Mouse (Mus musculus) hindbrain, embryonic 11.5 days (tissue): ENCODE measurements around the gene Cd200r4. TPM values are rescaled to one million over a fixed set of nuclear protein-coding genes. Genes with fewer than 3 reads are reported as not detected.
"Not testable (repeated sequence)": the region's sequence is repeated elsewhere in the genome, so short reads cannot be mapped to it uniquely, and the experiment has no call there.

Experiments used
- ATAC-seq: fragments of 200-750 bp; cut with Nextera tagmentation; 2 replicates; pipeline ENCODE4 v1.8.0; 2017; ENCODE audit warnings: mild to moderate bottlenecking, moderate TSS enrichment, moderate library complexity; ENCODE audit not compliant: low FRiP score
- DNase-seq: peaks from one replicate; pipeline ENCODE4 v3.0.0-alpha.2; 2015; ENCODE audit warnings: low spot score
- H3K27ac ChIP-seq: fragments of 300-500 bp; sonication (generic); 2 replicates; pipeline ENCODE4 v1.5.1; 2014; ENCODE audit warnings: mild to moderate bottlenecking, low read depth, low read length
- H3K27me3 ChIP-seq: fragments of 300-500 bp; sonication (generic); 2 replicates; pipeline ENCODE4 v1.6.1; 2014; ENCODE audit warnings: mild to moderate bottlenecking, low read length, moderate library complexity, mixed read lengths; ENCODE audit not compliant: control insufficient read depth, insufficient read depth
- H3K36me3 ChIP-seq: fragments of 300-500 bp; sonication (generic); 2 replicates; pipeline ENCODE4 v1.6.1; 2014; ENCODE audit warnings: mild to moderate bottlenecking, low read length, moderate library complexity, mixed read lengths; ENCODE audit not compliant: control insufficient read depth, insufficient read depth
- H3K4me1 ChIP-seq: fragments of 300-500 bp; sonication (generic); replicated peaks from 2 replicates; pipeline ENCODE4 v1.6.1; 2014; ENCODE audit warnings: low read length, mixed read lengths; ENCODE audit not compliant: control insufficient read depth, insufficient read depth
- H3K4me2 ChIP-seq: fragments of 300-500 bp; sonication (generic); replicated peaks from 2 replicates; pipeline ENCODE4 v1.6.1; 2014; ENCODE audit warnings: mild to moderate bottlenecking, low read depth, low read length
- H3K4me3 ChIP-seq: fragments of 300-500 bp; sonication (generic); 2 replicates; pipeline ENCODE4 v1.5.1; 2014; ENCODE audit warnings: low read depth, low read length
- H3K9ac ChIP-seq: fragments of 300-500 bp; sonication (generic); 2 replicates; pipeline ENCODE4 v1.6.1; 2014; ENCODE audit warnings: low read depth, low read length
- H3K9me3 ChIP-seq: fragments of 300-500 bp; sonication (generic); 2 replicates; pipeline ENCODE4 v1.6.1; 2016; ENCODE audit warnings: low read length; ENCODE audit not compliant: control insufficient read depth
- WGBS: fragments of 180-500 bp; shearing (Covaris S2); extraction: QIAGEN DNeasy Blood & Tissue Kit; methylation state at CpG from one replicate; pipeline ENCODE4 v1.1.7; 2014; 5-methylcytosine and 5-hydroxymethylcytosine counted together
- polyA plus RNA-seq: library from polyadenylated mRNA; unstranded; fragments of >200 nt; fragmentation: Nextera tagmentation; extraction: Ambion mirVana; gene quantifications from 2 replicates; pipeline ENCODE4 v1.2.1, GENCODE M21; 2014

Gene Cd200r4
- polyA plus RNA-seq, 1 experiment from 2014 or later = not detected

- no peaks in the 10 kb centered on the region for H3K27me3 ChIP-seq
- ATAC-seq (no peak), DNase-seq (no peak)
- no peak overlapping the region for H3K27ac ChIP-seq
- no peak overlapping the region for H3K4me2 ChIP-seq
- no peaks in the 10 kb centered on the region for H3K36me3 ChIP-seq
- WGBS = 78% methylated on average over 4 of the region's 4 CpGs
- no peaks in the 10 kb centered on the region for H3K4me1 ChIP-seq
- no peak overlapping the region for H3K9ac ChIP-seq
- no peaks in the 10 kb centered on the region for H3K9me3 ChIP-seq
- no peak overlapping the region for H3K4me3 ChIP-seq
Measured at GRCm38 (mm10) chr16:44820545-44820944, 9.0 kb downstream of the Cd200r4 start.

- Histone ChIP-seq H3K4me1 (no peaks in the 10 kb centered on the region), H3K9ac (no peak overlapping the region), H3K4me3 (no peak overlapping the region), H3K9me3 (no peaks in the 10 kb centered on the region), H3K36me3 (no peaks in the 10 kb centered on the region), H3K27ac (no peak overlapping the region), H3K27me3 (no peaks in the 10 kb centered on the region), H3K4me2 (no peak overlapping the region)
- ATAC-seq (no peak), DNase-seq (no peak)
- 73% methylated on average over 3 of the region's 3 CpGs for WGBS
Measured at GRCm38 (mm10) chr16:44832286-44832685, 20.8 kb downstream of the Cd200r4 start.

- ATAC-seq, H3K27ac ChIP-seq, H3K9ac ChIP-seq, H3K9me3 ChIP-seq, H3K36me3 ChIP-seq, DNase-seq, H3K4me2 ChIP-seq, H3K27me3 ChIP-seq, H3K4me1 ChIP-seq, H3K4me3 ChIP-seq: not testable (repeated sequence)
- WGBS = 59% methylated on average over 2 of the region's 2 CpGs
Measured at GRCm38 (mm10) chr16:44833189-44833588, 21.7 kb downstream of the Cd200r4 start.

- Histone ChIP-seq H3K36me3 (no peaks in the 10 kb centered on the region), H3K4me2 (no peak within 1 kb of the TSS), H3K27me3 (no peaks in the 10 kb centered on the region), H3K4me1 (no peaks in the 10 kb centered on the region), H3K4me3 (no peak within 1 kb of the TSS), H3K9ac (no peak within 1 kb of the TSS), H3K27ac (no peak within 1 kb of the TSS), H3K9me3 (no peaks in the 10 kb centered on the region)
- DNase-seq (no peak), ATAC-seq (no peak)
- 89% methylated on average over 2 of the region's 2 CpGs for WGBS
Measured at GRCm38 (mm10) chr16:44866797-44867196, 55.3 kb downstream of the Cd200r4 start, which contains the start of gene Cd200r2. Gene Cd200r2 (plus strand): TSS chr16:44867097.

- no peak overlapping the region for H3K27ac ChIP-seq
- H3K27me3 ChIP-seq = no peaks in the 10 kb centered on the region
- no peak for DNase-seq
- H3K9me3 ChIP-seq = no peaks in the 10 kb centered on the region
- H3K9ac ChIP-seq = no peak overlapping the region
- H3K4me2 ChIP-seq = no peak overlapping the region
- no peak for ATAC-seq
- WGBS = 79% methylated on average over 1 of the region's 1 CpGs
- H3K4me1 ChIP-seq = no peaks in the 10 kb centered on the region
- no peaks in the 10 kb centered on the region for H3K36me3 ChIP-seq
- H3K4me3 ChIP-seq = no peak overlapping the region
Measured at GRCm38 (mm10) chr16:44875178-44875577, 63.6 kb downstream of the Cd200r4 start.

- H3K4me2 ChIP-seq = no peak overlapping the region
- no peak overlapping the region for H3K9ac ChIP-seq
- no peak for DNase-seq
- no peaks in the 10 kb centered on the region for H3K4me1 ChIP-seq
- no peaks in the 10 kb centered on the region for H3K9me3 ChIP-seq
- ATAC-seq = no peak
- no peaks in the 10 kb centered on the region for H3K36me3 ChIP-seq
- H3K27me3 ChIP-seq = no peaks in the 10 kb centered on the region
- 66% methylated on average over 5 of the region's 5 CpGs for WGBS
- no peak overlapping the region for H3K27ac ChIP-seq
- H3K4me3 ChIP-seq = no peak overlapping the region
Measured at GRCm38 (mm10) chr16:44876625-44877024, 65.1 kb downstream of the Cd200r4 start.

- Histone ChIP-seq H3K4me2 (no peak overlapping the region), H3K36me3 (no peaks in the 10 kb centered on the region), H3K27ac (no peak overlapping the region), H3K4me3 (no peak overlapping the region), H3K4me1 (no peaks in the 10 kb centered on the region), H3K27me3 (no peaks in the 10 kb centered on the region), H3K9me3 (no peaks in the 10 kb centered on the region), H3K9ac (no peak overlapping the region)
- ATAC-seq = no peak
- WGBS = 86% methylated on average over 6 of the region's 6 CpGs
- no peak for DNase-seq
Measured at GRCm38 (mm10) chr16:44877595-44877994, 66.1 kb downstream of the Cd200r4 start.

Other genes with a start within 250 kb of the Cd200r4 start
- gene Nepro, start 87.4 kb upstream of the Cd200r4 start, polyA plus RNA-seq = 10.6 and 13.1 TPM in 2 replicates
- gene Gtpbp8, start 65.4 kb upstream of the Cd200r4 start, polyA plus RNA-seq = 29.4 and 32.9 TPM in 2 replicates
- 0.64 and 0.94 TPM in 2 replicates for gene Cd200r1, start 46.0 kb upstream of the Cd200r4 start, polyA plus RNA-seq
- gene Cd200r2, start 55.4 kb downstream of the Cd200r4 start, polyA plus RNA-seq = not detected in 2 replicates
- not detected in 2 replicates for gene Cd200r3, start 131.9 kb downstream of the Cd200r4 start, polyA plus RNA-seq